Mouse (Mus musculus) brain, embryonic 14.5 days (tissue): ENCODE measurements around the gene Mul1.

Source experiments
- CTCF ChIP-seq: fragments of 200-500 bp; IDR thresholded peaks from 2 replicates; pipeline ENCODE4 v1.5.1; 2012; ENCODE audit warnings: inconsistent platforms, mild to moderate bottlenecking, moderate library complexity, borderline replicate concordance; ENCODE audit not compliant: insufficient read depth, insufficient read length; ENCODE audit errors: extremely low read depth
- POLR2A ChIP-seq: fragments of 200-500 bp; IDR thresholded peaks from 2 replicates; pipeline ENCODE4 v1.6.1; 2012; ENCODE audit warnings: mild to moderate bottlenecking, inconsistent platforms, borderline replicate concordance; ENCODE audit not compliant: poor library complexity, insufficient read depth, insufficient read length, severe bottlenecking; ENCODE audit errors: extremely low read depth

GRCm38 (mm10) chr4:138415991-138416390 is 18.5 kb upstream of the Mul1 start:
- no peak for TF ChIP-seq CTCF
- no peak for TF ChIP-seq POLR2A
